Mouse (Mus musculus): ENCODE data around the gene Nf1. TPM values are rescaled to one million over a fixed set of nuclear protein-coding genes. Genes with fewer than 3 reads are reported as not detected.

Nf1 gene
- total and polyA plus RNA-seq, 3 experiments = 7.1 to 78.0 (median 27.0) TPM

DNA sequence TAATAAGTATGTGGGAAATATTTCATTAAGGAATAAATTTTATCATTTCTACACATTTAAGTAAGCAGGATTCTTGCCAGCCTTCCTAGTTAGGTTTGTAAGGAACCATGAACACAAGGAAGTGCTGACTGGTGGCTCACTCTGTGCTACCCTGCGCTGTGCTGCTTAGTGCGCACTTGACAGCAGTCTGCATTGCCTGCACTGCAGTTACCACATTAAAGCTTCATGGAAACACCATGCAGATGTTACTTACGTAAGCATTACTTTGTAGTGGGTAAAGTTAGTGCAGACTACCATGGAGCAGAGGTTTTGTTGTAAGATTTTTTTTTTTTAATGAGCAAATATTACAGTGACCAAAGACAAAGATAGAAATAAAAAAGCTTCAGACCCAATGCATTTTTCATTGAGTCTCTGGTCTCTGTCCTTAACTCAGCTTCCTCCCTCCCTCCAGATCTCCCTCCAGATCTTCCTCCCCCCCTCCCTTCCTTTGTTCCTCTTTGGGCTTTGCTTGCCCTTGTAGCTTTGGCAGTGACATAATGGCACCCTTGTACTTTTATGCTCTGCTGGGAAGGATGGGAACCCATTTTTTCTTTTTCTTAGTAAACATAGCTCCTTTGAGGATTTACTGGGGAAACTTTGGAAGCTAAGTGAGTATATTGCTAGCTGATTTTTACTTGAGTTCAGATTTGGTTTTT, 121.4 kb downstream of the Nf1 start:
- Histone ChIP-seq H3K36me3 (replicated peaks) (peaks cover 50% of the 10 kb centered on the region), H3K27me3 (ENCODE audit: insufficient read depth, low read length) (no peaks in the 10 kb centered on the region), H3K9me3 (replicated peaks) (no peaks in the 10 kb centered on the region), H3K4me3 (ENCODE audit: low read depth, low read length) (no peak overlapping the region), H3K4me1 (ENCODE audit: insufficient read depth, low read depth, low read length) (no peaks in the 10 kb centered on the region)
- DNase-seq (ENCODE audit: low spot score) = no peak
- no peak for ATAC-seq (ENCODE audit: extremely low read depth, insufficient number of reproducible peaks, low FRiP score, poor library complexity, severe bottlenecking)
- TF ChIP-seq TAL1 (conservative IDR thresholded peaks at IDR 0.05; ENCODE audit: low read depth, low read length) (no peak), CTCF (IDR thresholded peaks at IDR 0.05; ENCODE audit: low read depth, low read length) (no peak), POLR2AphosphoS5 (IDR thresholded peaks at IDR 0.05; ENCODE audit: insufficient replicate concordance, low read depth, low read length) (no peak), GATA1 (IDR thresholded peaks at IDR 0.05; ENCODE audit: borderline replicate concordance, low read length) (no peak)

DNA sequence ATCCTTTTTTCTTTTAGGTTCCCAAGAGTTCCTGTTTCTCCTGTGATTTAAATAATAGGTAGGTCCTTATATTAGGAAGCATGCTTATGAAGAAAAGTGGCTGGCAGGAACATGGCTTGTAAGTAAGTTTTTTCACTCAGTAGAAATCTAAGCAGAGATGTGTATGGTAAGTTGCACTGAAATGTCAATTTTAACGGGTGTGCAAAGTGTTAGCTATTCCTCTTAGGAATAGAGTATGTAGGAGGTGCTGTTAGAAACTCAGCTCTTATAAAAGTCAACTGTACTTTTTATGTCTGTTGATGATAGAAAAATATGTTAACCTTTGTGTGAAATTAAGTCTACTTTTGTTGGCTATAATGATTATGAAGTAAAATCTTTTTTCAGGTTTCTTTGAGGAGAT, 128.6 kb downstream of the Nf1 start:
- TF ChIP-seq POLR2AphosphoS5 (IDR thresholded peaks at IDR 0.05; ENCODE audit: insufficient replicate concordance, low read depth, low read length) = no peak
- Histone ChIP-seq H3K4me1 (ENCODE audit: insufficient read depth, low read depth, low read length) (no peaks in the 10 kb centered on the region), H3K4me3 (ENCODE audit: low read depth, low read length) (no peak overlapping the region), H3K36me3 (replicated peaks) (peaks cover 48% of the 10 kb centered on the region), H3K9me3 (replicated peaks) (no peaks in the 10 kb centered on the region), H3K27me3 (ENCODE audit: insufficient read depth, low read length) (no peaks in the 10 kb centered on the region)
- ATAC-seq (ENCODE audit: extremely low read depth, insufficient number of reproducible peaks, low FRiP score, poor library complexity, severe bottlenecking) (no peak), DNase-seq (ENCODE audit: low spot score) (no peak)

DNA sequence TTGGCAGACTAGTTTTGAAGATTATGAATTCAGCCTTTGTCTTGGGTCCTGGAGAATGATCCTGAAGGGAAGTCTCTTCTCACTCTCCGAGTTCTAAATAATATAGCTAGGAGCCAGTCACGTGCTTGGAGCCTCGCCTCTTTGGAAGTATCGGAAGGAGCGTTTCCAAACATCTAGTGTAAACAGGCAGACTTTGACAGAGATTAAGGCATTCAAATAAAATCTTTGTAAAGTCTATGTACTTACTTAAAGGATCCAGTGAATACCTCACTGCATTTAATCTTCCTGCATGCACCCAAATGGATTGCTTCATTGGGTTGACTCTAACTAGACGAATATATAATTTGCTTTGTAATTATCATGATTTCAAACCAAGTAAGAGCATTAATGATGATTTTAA, 143.9 kb downstream of the Nf1 start:
- peaks cover 43% of the 10 kb centered on the region for H3K36me3 ChIP-seq (replicated peaks)
- no peak overlapping the region for H3K4me3 ChIP-seq (ENCODE audit: low read depth, low read length)
- no peak for ATAC-seq (ENCODE audit: extremely low read depth, insufficient number of reproducible peaks, low FRiP score, poor library complexity, severe bottlenecking)
- H3K4me1 ChIP-seq (ENCODE audit: insufficient read depth, low read depth, low read length) = no peaks in the 10 kb centered on the region
- H3K27me3 ChIP-seq (ENCODE audit: insufficient read depth, low read length) = no peaks in the 10 kb centered on the region
- H3K9me3 ChIP-seq (replicated peaks) = no peaks in the 10 kb centered on the region
- no peak for DNase-seq (ENCODE audit: low spot score)
- TF ChIP-seq TAL1 (conservative IDR thresholded peaks at IDR 0.05; ENCODE audit: low read depth, low read length) (no peak), CTCF (IDR thresholded peaks at IDR 0.05; ENCODE audit: low read depth, low read length) (no peak), GATA1 (IDR thresholded peaks at IDR 0.05; ENCODE audit: borderline replicate concordance, low read length) (no peak), POLR2AphosphoS5 (IDR thresholded peaks at IDR 0.05; ENCODE audit: insufficient replicate concordance, low read depth, low read length) (no peak), GATA2 (IDR thresholded peaks at IDR 0.05; ENCODE audit: borderline replicate concordance, low read depth, low read length) (no peak)

DNA sequence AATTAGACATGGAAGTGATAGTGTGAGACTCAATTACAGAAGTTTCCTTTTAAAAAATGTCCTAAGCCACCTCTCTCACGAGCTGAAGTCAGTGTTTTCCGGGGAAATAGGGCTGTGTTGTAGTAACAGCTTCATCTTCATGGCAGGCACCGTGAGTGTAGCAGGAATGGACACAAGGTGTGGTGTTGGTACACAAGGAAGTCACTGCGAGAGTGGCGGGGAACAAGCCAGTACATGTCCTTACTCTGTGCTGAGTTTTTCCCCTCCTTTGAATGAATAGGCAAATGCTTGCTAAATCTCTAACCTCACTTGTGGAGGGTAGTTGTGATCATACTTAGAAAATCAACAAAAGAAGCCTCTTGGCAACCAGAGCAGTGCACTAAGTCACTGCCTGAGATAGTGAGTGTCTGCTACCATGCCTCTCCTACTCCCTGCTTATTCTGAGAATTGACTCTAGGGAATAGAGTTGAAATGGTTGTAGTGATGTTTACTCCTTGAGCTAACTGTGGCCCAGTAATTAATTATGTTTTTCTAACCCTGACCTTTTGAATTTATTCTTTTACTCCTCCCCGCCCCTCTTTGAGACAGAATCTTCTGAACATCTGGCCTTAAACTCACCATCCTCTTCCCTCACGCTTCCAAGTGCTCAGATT, 144.5 kb downstream of the Nf1 start:
- TF ChIP-seq CTCF (IDR thresholded peaks at IDR 0.05; ENCODE audit: low read depth, low read length) = no peak
- DNase-seq (ENCODE audit: low spot score) = no peak
- H3K9me3 ChIP-seq (replicated peaks) = no peaks in the 10 kb centered on the region
- no peaks in the 10 kb centered on the region for H3K4me1 ChIP-seq (ENCODE audit: insufficient read depth, low read depth, low read length)
- no peak for ATAC-seq (ENCODE audit: extremely low read depth, insufficient number of reproducible peaks, low FRiP score, poor library complexity, severe bottlenecking)
- H3K36me3 ChIP-seq (replicated peaks) = peaks cover 41% of the 10 kb centered on the region
- H3K4me3 ChIP-seq (ENCODE audit: low read depth, low read length) = no peak overlapping the region
- no peaks in the 10 kb centered on the region for H3K27me3 ChIP-seq (ENCODE audit: insufficient read depth, low read length)

DNA sequence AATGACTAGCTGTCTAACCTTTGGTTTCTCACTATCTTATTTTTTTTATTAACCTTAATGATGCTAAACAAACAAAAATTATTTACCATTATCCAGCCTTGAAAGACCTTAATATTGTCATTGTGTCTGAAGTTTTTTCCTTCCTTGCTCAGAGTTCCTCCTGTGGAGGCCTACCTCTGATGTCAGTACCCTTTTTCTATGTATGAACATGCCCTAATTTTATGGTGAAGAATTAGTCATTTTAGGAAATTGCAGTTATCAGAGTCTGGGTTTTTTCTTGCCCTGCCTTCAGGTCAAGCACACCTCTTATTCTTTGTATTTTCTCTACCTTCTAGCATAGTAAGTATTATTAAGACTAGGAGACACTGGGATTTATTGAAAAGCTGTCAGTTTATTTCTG, 145.2 kb downstream of the Nf1 start:
- DNase-seq (ENCODE audit: low spot score) (no peak), ATAC-seq (ENCODE audit: extremely low read depth, insufficient number of reproducible peaks, low FRiP score, poor library complexity, severe bottlenecking) (no peak)
- Histone ChIP-seq H3K9me3 (replicated peaks) (no peaks in the 10 kb centered on the region), H3K4me3 (ENCODE audit: low read depth, low read length) (no peak overlapping the region), H3K27me3 (ENCODE audit: insufficient read depth, low read length) (no peaks in the 10 kb centered on the region), H3K36me3 (replicated peaks) (peaks cover 41% of the 10 kb centered on the region), H3K4me1 (ENCODE audit: insufficient read depth, low read depth, low read length) (no peaks in the 10 kb centered on the region)
- TF ChIP-seq GATA2 (IDR thresholded peaks at IDR 0.05; ENCODE audit: borderline replicate concordance, low read depth, low read length) (no peak), CTCF (IDR thresholded peaks at IDR 0.05; ENCODE audit: low read depth, low read length) (no peak), TAL1 (conservative IDR thresholded peaks at IDR 0.05; ENCODE audit: low read depth, low read length) (no peak), GATA1 (IDR thresholded peaks at IDR 0.05; ENCODE audit: borderline replicate concordance, low read length) (no peak), POLR2AphosphoS5 (IDR thresholded peaks at IDR 0.05; ENCODE audit: insufficient replicate concordance, low read depth, low read length) (no peak)

DNA sequence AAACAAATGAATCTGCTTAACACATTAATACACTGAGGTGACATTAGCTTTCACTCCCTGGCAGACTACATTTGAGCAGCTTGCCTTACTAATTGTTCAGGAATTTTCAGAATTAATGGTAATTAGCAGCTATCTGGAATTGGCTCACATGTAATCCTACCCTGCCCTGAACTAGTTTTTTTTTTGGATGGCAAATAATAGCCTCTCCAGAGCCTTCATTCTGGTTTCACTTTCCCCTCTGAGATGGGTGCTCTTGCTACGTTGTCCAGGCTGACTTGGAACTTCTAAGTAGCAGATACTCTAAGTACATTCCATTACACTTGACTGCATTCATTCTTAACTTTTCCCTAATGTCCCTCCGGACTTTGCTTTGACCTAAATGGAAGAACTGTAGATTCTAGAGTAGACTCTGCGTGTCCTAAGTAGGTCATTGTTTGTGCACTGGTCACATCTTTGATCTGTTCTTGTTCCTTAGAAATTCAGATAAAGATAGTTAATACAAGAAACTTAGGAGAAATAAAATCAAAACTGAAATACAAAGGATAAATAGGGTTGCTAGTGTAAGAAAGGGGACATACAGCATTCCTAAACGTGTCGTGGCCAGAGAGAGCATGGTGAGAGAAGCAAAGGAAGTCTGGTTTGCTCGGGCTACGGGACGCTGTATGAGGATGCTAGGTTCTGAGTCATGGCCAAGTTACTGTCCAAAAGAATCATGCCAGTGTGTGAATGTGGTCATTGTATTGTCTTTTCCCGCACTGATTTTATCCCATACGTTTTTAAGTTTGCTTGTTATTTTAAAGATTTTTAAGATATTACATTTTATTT, 155.7 kb downstream of the Nf1 start:
- TF ChIP-seq CTCF (IDR thresholded peaks at IDR 0.05; ENCODE audit: low read depth, low read length) (no peak), POLR2AphosphoS5 (IDR thresholded peaks at IDR 0.05; ENCODE audit: insufficient replicate concordance, low read depth, low read length) (no peak), TAL1 (conservative IDR thresholded peaks at IDR 0.05; ENCODE audit: low read depth, low read length) (no peak), GATA1 (IDR thresholded peaks at IDR 0.05; ENCODE audit: borderline replicate concordance, low read length) (no peak)
- H3K36me3 ChIP-seq (replicated peaks) = peaks cover 9% of the 10 kb centered on the region
- H3K9me3 ChIP-seq (replicated peaks) = no peaks in the 10 kb centered on the region
- no peaks in the 10 kb centered on the region for H3K27me3 ChIP-seq (ENCODE audit: insufficient read depth, low read length)
- DNase-seq (ENCODE audit: low spot score) (no peak), ATAC-seq (ENCODE audit: extremely low read depth, insufficient number of reproducible peaks, low FRiP score, poor library complexity, severe bottlenecking) (no peak)
- H3K4me3 ChIP-seq (ENCODE audit: low read depth, low read length) = no peak overlapping the region
- H3K4me1 ChIP-seq (ENCODE audit: insufficient read depth, low read depth, low read length) = no peaks in the 10 kb centered on the region

All from G1E (cell line).